Mouse (Mus musculus) c-Kit-positive CD71-positive TER-119-positive erythroid progenitor cells, embryonic 14.5 days (primary cell): Measurements from ENCODE around the gene Spsb4.

Experiments used
- DNase-seq: peaks from one replicate; pipeline ENCODE4 v3.0.0-alpha.2; 2013; ENCODE audit warnings: low spot score

The Spsb4 gene

GRCm38 (mm10) chr9:96899004-96899403 lies 119.6 kb downstream of the Spsb4 start:
- DNase-seq: no peak

DNA sequence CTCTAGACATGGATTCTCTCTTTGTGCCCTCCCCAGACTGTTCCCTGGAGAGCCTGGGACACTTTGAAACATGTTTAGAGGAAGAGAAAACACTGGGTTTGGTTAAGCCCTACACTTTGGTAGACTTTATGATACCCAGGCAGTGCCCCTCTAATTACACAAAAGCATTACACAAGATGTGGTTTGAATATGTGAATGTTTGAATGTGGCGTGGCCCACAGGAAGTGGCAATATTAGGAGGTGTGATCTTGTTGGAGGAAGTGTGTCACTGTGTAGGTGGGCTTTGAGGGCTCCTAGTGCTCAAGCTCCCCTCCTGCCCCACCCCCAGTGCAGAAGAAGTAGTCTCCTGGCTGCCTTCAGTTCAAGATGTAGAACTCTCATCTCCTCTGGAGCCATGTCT lies 122.0 kb downstream of the Spsb4 start:
- DNase-seq: no peak

GRCm38 (mm10) chr9:96893582-96893981 lies 125.1 kb downstream of the Spsb4 start:
- no peak for DNase-seq
